Mouse (Mus musculus): Measurements from ENCODE around the gene Pik3c2b. TPM values are rescaled to one million over a fixed set of nuclear protein-coding genes. Genes with fewer than 3 reads are reported as not detected.
"Not testable (repeated sequence)": the region's sequence is repeated elsewhere in the genome, so short reads cannot be mapped to it uniquely, and the experiment has no call there.

The Pik3c2b gene
- polyA plus RNA-seq, 1 experiment from 2014 or later = 18.0 TPM

- H3K27ac ChIP-seq; H3K4me3 ChIP-seq; ATAC-seq (ENCODE audit: low FRiP score, low read depth); H3K36me3 ChIP-seq; H3K9ac ChIP-seq; H3K9me3 ChIP-seq; H3K4me2 ChIP-seq (replicated peaks); H3K27me3 ChIP-seq (replicated peaks): not testable (repeated sequence)
- WGBS = 75% methylated on average over 7 of the region's 7 CpGs
- peaks cover 11% of the 10 kb centered on the region for H3K4me1 ChIP-seq
Measured at GRCm38 (mm10) chr1:133034682-133035081, 10.8 kb upstream of the Pik3c2b start.

- Histone ChIP-seq H3K4me1 (no peaks in the 10 kb centered on the region), H3K4me3 (no peak overlapping the region), H3K9ac (no peak overlapping the region), H3K27ac (no peak overlapping the region), H3K27me3 (replicated peaks) (no peaks in the 10 kb centered on the region), H3K36me3 (no peaks in the 10 kb centered on the region), H3K9me3 (no peaks in the 10 kb centered on the region), H3K4me2 (replicated peaks) (no peak overlapping the region)
- ATAC-seq (ENCODE audit: low FRiP score, low read depth) = peak; percentile 82
- WGBS = 15% methylated on average over 4 of the region's 4 CpGs
Measured at GRCm38 (mm10) chr1:133039505-133039949, 5.9 kb upstream of the Pik3c2b start.

- peak overlapping the region; percentile 79 for H3K4me3 ChIP-seq
- peak; percentile 93 for ATAC-seq (ENCODE audit: low FRiP score, low read depth)
- under 1% methylated on average over 71 of the region's 71 CpGs for WGBS
- H3K27ac ChIP-seq = peak overlapping the region; percentile 84
- H3K36me3 ChIP-seq = no peaks in the 10 kb centered on the region
- no peaks in the 10 kb centered on the region for H3K9me3 ChIP-seq
- H3K4me2 ChIP-seq (replicated peaks) = peak overlapping the region; percentile 87
- H3K9ac ChIP-seq = peak overlapping the region; percentile 98
- no peaks in the 10 kb centered on the region for H3K27me3 ChIP-seq (replicated peaks)
- H3K4me1 ChIP-seq = peaks cover 44% of the 10 kb centered on the region
Measured at GRCm38 (mm10) chr1:133045861-133046440, 484 bp downstream of the Pik3c2b start.

- Histone ChIP-seq H3K9me3 (no peaks in the 10 kb centered on the region), H3K27ac (peak overlapping the region; percentile 84), H3K4me1 (peaks cover 44% of the 10 kb centered on the region), H3K27me3 (replicated peaks) (no peaks in the 10 kb centered on the region), H3K4me2 (replicated peaks) (peak overlapping the region; percentile 87), H3K36me3 (no peaks in the 10 kb centered on the region), H3K9ac (peak overlapping the region; percentile 98), H3K4me3 (peak overlapping the region; percentile 79)
- under 1% methylated on average over 40 of the region's 40 CpGs for WGBS
- peak; percentile 80 for ATAC-seq (ENCODE audit: low FRiP score, low read depth)
Measured at GRCm38 (mm10) chr1:133046441-133046931, 1.0 kb downstream of the Pik3c2b start.

- no peak overlapping the region for H3K27ac ChIP-seq
- peak overlapping the region; percentile 87 for H3K4me2 ChIP-seq (replicated peaks)
- no peaks in the 10 kb centered on the region for H3K36me3 ChIP-seq
- H3K4me1 ChIP-seq = peaks cover 50% of the 10 kb centered on the region
- no peaks in the 10 kb centered on the region for H3K27me3 ChIP-seq (replicated peaks)
- WGBS = 22% methylated on average over 8 of the region's 8 CpGs
- no peaks in the 10 kb centered on the region for H3K9me3 ChIP-seq
- no peak for ATAC-seq (ENCODE audit: low FRiP score, low read depth)
- peak overlapping the region; percentile 98 for H3K9ac ChIP-seq
- peak overlapping the region; percentile 79 for H3K4me3 ChIP-seq
Measured at GRCm38 (mm10) chr1:133047575-133047974, 2.1 kb downstream of the Pik3c2b start.

DNA sequence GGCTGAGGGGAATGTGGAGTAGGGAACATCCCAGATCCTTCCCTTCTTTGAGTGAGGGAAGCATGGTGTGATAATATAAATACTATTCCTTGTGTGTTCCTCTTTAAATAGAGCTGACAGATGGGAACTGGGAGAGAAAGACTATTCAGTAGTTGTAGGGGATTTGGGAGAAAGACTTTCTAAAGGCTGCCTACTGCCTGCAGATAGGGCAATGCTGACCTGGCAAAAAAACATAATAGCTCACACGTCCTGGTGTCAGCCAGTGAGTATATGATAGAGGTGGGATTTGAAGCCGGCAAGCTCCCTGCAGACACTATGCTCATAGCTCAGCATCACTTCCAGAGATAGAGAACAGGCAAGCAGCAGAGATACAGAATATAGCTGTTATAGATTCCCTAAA lies 3.2 kb downstream of the Pik3c2b start:
- Histone ChIP-seq H3K9me3 (no peaks in the 10 kb centered on the region), H3K9ac (no peak overlapping the region), H3K4me2 (replicated peaks) (peak overlapping the region; percentile 87), H3K27me3 (replicated peaks) (no peaks in the 10 kb centered on the region), H3K4me1 (peaks cover 60% of the 10 kb centered on the region), H3K4me3 (no peak overlapping the region), H3K36me3 (no peaks in the 10 kb centered on the region), H3K27ac (no peak overlapping the region)
- WGBS = 37% methylated on average over 2 of the region's 2 CpGs
- ATAC-seq (ENCODE audit: low FRiP score, low read depth) = no peak

DNA sequence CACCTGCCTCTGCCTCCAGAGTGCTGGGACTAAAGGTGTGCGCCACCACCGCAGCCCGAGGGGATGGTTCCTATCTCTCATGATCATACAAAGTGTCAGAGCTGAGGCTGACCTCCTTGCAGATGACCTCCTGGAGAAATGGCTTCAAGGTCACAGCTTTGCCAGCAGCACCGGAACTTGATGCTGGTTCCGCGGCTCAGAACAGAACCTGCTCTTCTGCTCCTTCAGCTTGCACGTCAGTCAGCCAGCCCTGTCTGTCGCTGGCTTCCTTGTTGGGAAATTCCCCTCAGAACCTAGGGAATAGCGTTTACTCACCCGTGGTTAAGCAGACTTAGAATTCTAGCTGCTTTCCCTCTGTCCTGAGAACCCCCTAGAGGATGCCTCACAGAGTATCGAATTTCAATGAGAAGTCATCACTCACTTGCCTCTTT lies 4.5 kb downstream of the Pik3c2b start:
- Histone ChIP-seq H3K4me3 (no peak overlapping the region), H3K27me3 (replicated peaks) (no peaks in the 10 kb centered on the region), H3K4me1 (peaks cover 61% of the 10 kb centered on the region), H3K4me2 (replicated peaks) (peak overlapping the region; percentile 39), H3K27ac (no peak overlapping the region), H3K9ac (0 out of 2 replicates have a peak overlapping the region, but pooled peaks have one; percentile 29), H3K9me3 (no peaks in the 10 kb centered on the region), H3K36me3 (no peaks in the 10 kb centered on the region)
- ATAC-seq (ENCODE audit: low FRiP score, low read depth) = no peak
- WGBS = 28% methylated on average over 11 of the region's 11 CpGs

DNA sequence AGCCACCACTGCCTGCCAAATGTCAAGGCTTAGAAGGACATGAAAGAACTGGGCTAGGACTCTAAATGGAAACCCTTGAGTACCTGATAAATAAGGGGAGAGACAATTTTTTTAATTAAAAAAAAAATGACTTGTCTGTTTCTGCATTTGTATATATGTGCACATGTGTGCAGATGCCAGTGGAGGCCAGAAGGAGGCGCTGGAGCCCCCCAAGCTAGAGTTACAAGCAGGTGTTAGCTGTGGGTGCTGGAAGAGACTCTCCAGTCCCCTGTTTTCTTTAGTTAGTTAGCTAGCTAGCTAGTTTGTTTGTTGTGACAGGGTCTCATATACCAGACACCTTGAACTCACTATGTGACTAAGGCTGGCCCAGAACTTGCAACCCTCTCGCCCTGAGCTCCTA lies 6.4 kb downstream of the Pik3c2b start:
- Histone ChIP-seq H3K27me3 (replicated peaks) (no peaks in the 10 kb centered on the region), H3K27ac (no peak overlapping the region), H3K9ac (no peak overlapping the region), H3K9me3 (no peaks in the 10 kb centered on the region), H3K4me3 (no peak overlapping the region), H3K4me1 (peaks cover 59% of the 10 kb centered on the region), H3K36me3 (no peaks in the 10 kb centered on the region), H3K4me2 (replicated peaks) (no peak overlapping the region)
- 89% methylated on average over 2 of the region's 2 CpGs for WGBS
- no peak for ATAC-seq (ENCODE audit: low FRiP score, low read depth)

GRCm38 (mm10) chr1:133053034-133053433 lies 7.6 kb downstream of the Pik3c2b start:
- Histone ChIP-seq H3K9ac (no peak overlapping the region), H3K4me2 (replicated peaks) (0 out of 2 replicates have a peak overlapping the region, but pooled peaks have one; percentile 7), H3K36me3 (no peaks in the 10 kb centered on the region), H3K9me3 (no peaks in the 10 kb centered on the region), H3K27me3 (replicated peaks) (no peaks in the 10 kb centered on the region), H3K27ac (no peak overlapping the region), H3K4me3 (no peak overlapping the region), H3K4me1 (peaks cover 51% of the 10 kb centered on the region)
- no peak for ATAC-seq (ENCODE audit: low FRiP score, low read depth)
- WGBS = 34% methylated on average over 5 of the region's 5 CpGs

GRCm38 (mm10) chr1:133054326-133054725 lies 8.9 kb downstream of the Pik3c2b start:
- no peaks in the 10 kb centered on the region for H3K36me3 ChIP-seq
- no peak overlapping the region for H3K9ac ChIP-seq
- peaks cover 38% of the 10 kb centered on the region for H3K4me1 ChIP-seq
- no peak for ATAC-seq (ENCODE audit: low FRiP score, low read depth)
- no peak overlapping the region for H3K27ac ChIP-seq
- 81% methylated on average over 8 of the region's 8 CpGs for WGBS
- no peak overlapping the region for H3K4me2 ChIP-seq (replicated peaks)
- H3K4me3 ChIP-seq = no peak overlapping the region
- no peaks in the 10 kb centered on the region for H3K9me3 ChIP-seq
- no peaks in the 10 kb centered on the region for H3K27me3 ChIP-seq (replicated peaks)

DNA sequence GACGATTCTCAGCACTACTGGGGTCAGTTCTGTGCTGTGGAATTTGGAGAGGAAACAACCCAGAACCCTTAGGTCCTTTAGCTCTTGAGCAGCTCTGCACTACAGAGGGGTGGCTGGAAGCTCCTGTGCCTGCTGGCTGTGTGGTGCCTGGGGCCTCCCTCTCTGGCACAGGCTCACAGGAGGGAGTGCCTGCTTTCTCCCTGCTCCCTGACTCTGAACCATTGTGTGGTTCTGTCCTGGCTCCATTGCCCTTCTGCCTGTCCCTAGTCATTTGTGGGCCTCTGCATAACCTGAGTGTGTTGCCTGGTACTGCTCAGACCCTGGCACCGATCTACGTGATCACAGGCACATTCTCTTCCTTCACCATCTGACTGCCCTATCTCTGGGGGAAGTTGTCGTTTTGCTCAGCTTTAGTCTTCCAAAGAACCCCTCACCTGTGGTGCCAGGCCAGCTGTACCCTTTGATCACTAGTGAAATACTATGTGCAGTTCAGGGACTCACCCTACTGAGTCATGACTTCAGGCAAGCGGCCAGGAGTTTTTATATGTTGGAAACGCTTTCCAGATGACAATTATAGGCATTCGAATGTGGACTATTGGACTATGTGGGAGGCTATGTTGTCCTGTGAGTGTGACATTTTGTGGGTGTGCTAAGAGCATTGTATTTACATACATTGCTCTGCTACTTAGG lies 12.0 kb downstream of the Pik3c2b start:
- 72% methylated on average over 7 of the region's 7 CpGs for WGBS
- H3K4me1 ChIP-seq = peaks cover 25% of the 10 kb centered on the region

DNA sequence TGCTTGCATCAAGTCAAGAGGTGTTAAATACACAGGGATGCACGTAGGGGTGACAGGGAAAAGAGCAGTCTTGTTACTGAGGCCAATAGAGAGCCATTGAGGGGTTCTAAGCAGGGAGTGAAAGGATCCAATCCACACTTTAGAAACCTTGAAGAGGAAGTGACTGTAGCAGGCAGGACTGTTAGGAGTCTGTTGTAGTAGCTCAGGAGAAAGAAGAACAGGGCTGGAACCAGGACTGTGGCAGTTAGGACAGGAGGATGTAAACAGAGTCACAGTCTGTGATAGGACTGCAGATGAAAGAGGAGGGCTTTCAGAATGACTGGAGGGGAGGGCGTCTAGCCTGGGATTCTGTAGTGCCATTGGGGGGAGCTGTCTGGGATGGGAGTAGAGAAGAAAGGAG lies 14.1 kb downstream of the Pik3c2b start:
- H3K9ac ChIP-seq = no peak overlapping the region
- no peak for ATAC-seq (ENCODE audit: low FRiP score, low read depth)
- no peak overlapping the region for H3K27ac ChIP-seq
- H3K4me3 ChIP-seq = no peak overlapping the region
- H3K9me3 ChIP-seq = no peaks in the 10 kb centered on the region
- peaks cover 12% of the 10 kb centered on the region for H3K4me1 ChIP-seq
- no peaks in the 10 kb centered on the region for H3K27me3 ChIP-seq (replicated peaks)
- peaks cover 22% of the 10 kb centered on the region for H3K36me3 ChIP-seq
- no peak overlapping the region for H3K4me2 ChIP-seq (replicated peaks)
- WGBS = 51% methylated on average over 2 of the region's 2 CpGs

More for the DNA sequence above, 12.0 kb downstream of the Pik3c2b start:
- peaks cover 11% of the 10 kb centered on the region for H3K36me3 ChIP-seq
- H3K27me3 ChIP-seq (replicated peaks) = no peaks in the 10 kb centered on the region
- H3K27ac ChIP-seq = no peak overlapping the region
- no peaks in the 10 kb centered on the region for H3K9me3 ChIP-seq
- H3K4me3 ChIP-seq = no peak overlapping the region
- H3K9ac ChIP-seq = no peak overlapping the region
- ATAC-seq (ENCODE audit: low FRiP score, low read depth) = no peak
- no peak overlapping the region for H3K4me2 ChIP-seq (replicated peaks)
